Mouse (Mus musculus): Measurements from ENCODE around the gene Fam71f2.

GRCm38 (mm10) chr6:29269006-29269668 lies 10.3 kb upstream of the Fam71f2 start:
- TF ChIP-seq POLR2A (IDR thresholded peaks at IDR 0.05; ENCODE audit: low read depth, low read length): no peak
- TF ChIP-seq CTCF (conservative IDR thresholded peaks at IDR 0.05; ENCODE audit: insufficient read depth, insufficient read length, low read depth, low read length): no peak
